ENCODE assay signal across 8 mouse cellular contexts in genomic region chr7:96152924-96153359, GRCm38 (mm10). TPM values are rescaled to one million over a fixed set of nuclear protein-coding genes. Genes with fewer than 3 reads are reported as not detected.
DNase-seq lines count a peak whose midpoint lies in the region; ATAC-seq and TF ChIP-seq lines count a peak whose summit lies in the region.

No protein-coding gene starts in this region.

- WGBS in cerebellum, adult 2 months, result 7% methylated on average over 10 of the region's 10 CpGs
- WGBS in embryonic facial prominence, embryonic 10.5 days, result 1% methylated on average over 10 of the region's 10 CpGs
- WGBS in heart, embryonic 14.5 days, result 2% methylated on average over 10 of the region's 10 CpGs
- under 1% methylated on average over 10 of the region's 10 CpGs for WGBS in kidney, postnatal 0 days

- 0 out of 2 replicates have a peak, but pooled peaks have one; percentile 46 for ATAC-seq in cerebellum, adult (ENCODE audit: insufficient number of reproducible peaks, low FRiP score, low TSS enrichment)
- peak; percentile 83 for ATAC-seq in heart, embryonic 14.5 days (ENCODE audit: insufficient number of reproducible peaks, insufficient read depth, low FRiP score, low read depth)
- ATAC-seq in kidney, postnatal 0 days (replicated peaks; ENCODE audit: low FRiP score, low read depth), result peak; percentile 97

- no peaks in the 10 kb centered on the region for H3K4me1 ChIP-seq in cerebellum, adult 2 months (ENCODE audit: control insufficient read depth, insufficient read depth, low read length)
- peaks cover 17% of the 10 kb centered on the region for H3K4me1 ChIP-seq in embryonic facial prominence, embryonic 10.5 days
- H3K4me1 ChIP-seq in heart, embryonic 14.5 days (ENCODE audit: control insufficient read depth in 2 of 2, insufficient read depth in 2 of 2, low read length in 2 of 2), result peaks cover 0 to 9% of the 10 kb centered on the region in 2 experiments; a peak in 3 of 4 replicates
- H3K4me1 ChIP-seq in kidney, postnatal 0 days (replicated peaks; ENCODE audit: insufficient read depth, low read length), result 0 out of 2 replicates have a peak, but pooled peaks cover 3% of the 10 kb centered on the region

- no peak for TF ChIP-seq POLR2A in cerebellum, adult 2 months (IDR thresholded peaks at IDR 0.05; ENCODE audit: borderline replicate concordance, insufficient read depth, low read length)

- peak overlapping the region; percentile 58 for H3K4me2 ChIP-seq in heart, embryonic 14.5 days (ENCODE audit: low read length)
- peak overlapping the region; percentile 49 for H3K4me2 ChIP-seq in kidney, postnatal 0 days (ENCODE audit: low read length)

- DNase-seq in cerebellum, adult 2 months, result no peak
- peak; percentile 90 for DNase-seq in embryonic facial prominence, embryonic 10.5 days (ENCODE audit: low spot score)
- peak; percentile 92 for DNase-seq in kidney, postnatal 0 days (ENCODE audit: low spot score)
- peak; percentile 72 to 76 for DNase-seq in lung, postnatal 4 days
- peak; percentile 13 to 16 for DNase-seq in spleen, postnatal 36 days (ENCODE audit: low spot score in 2 of 2)
- no peak for DNase-seq in frontal cortex, postnatal 14 days (ENCODE audit: low spot score in 2 of 2)

- H3K4me3 ChIP-seq in cerebellum, adult 2 months (replicated peaks; ENCODE audit: insufficient read depth, low read depth, low read length), result no peak overlapping the region
- peak overlapping the region; percentile 51 for H3K4me3 ChIP-seq in embryonic facial prominence, embryonic 10.5 days
- peak overlapping the region; percentile 41 to 48 for H3K4me3 ChIP-seq in heart, embryonic 14.5 days (ENCODE audit: control insufficient read depth in 1 of 2, insufficient read depth in 1 of 2, low read depth in 1 of 2, low read length in 2 of 2)
- H3K4me3 ChIP-seq in kidney, postnatal 0 days (replicated peaks; ENCODE audit: low read depth, low read length), result peak overlapping the region; percentile 26

- H3K27me3 ChIP-seq in cerebellum, adult 2 months (ENCODE audit: control insufficient read depth, insufficient read depth, low read length), result no peaks in the 10 kb centered on the region; the same call in 1 of the 2 replicates
- H3K27me3 ChIP-seq in embryonic facial prominence, embryonic 10.5 days (replicated peaks; ENCODE audit: low read depth, poor library complexity, severe bottlenecking), result peaks cover 25% of the 10 kb centered on the region
- H3K27me3 ChIP-seq in heart, embryonic 14.5 days (ENCODE audit: control insufficient read depth, insufficient read depth, low read length), result no peaks in the 10 kb centered on the region
- H3K27me3 ChIP-seq in kidney, postnatal 0 days (ENCODE audit: insufficient read depth, low read length), result no peaks in the 10 kb centered on the region

- TF ChIP-seq CTCF in cerebellum, adult 2 months (IDR thresholded peaks at IDR 0.05; ENCODE audit: borderline replicate concordance, insufficient read depth, low read depth, low read length), result no peak
- TF ChIP-seq CTCF in kidney, postnatal 0 days (IDR thresholded peaks at IDR 0.05; ENCODE audit: low read depth), result peak; percentile 62

- no peaks in the 10 kb centered on the region for H3K9me3 ChIP-seq in embryonic facial prominence, embryonic 10.5 days
- H3K9me3 ChIP-seq in heart, embryonic 14.5 days (ENCODE audit: control insufficient read depth, low read length), result no peaks in the 10 kb centered on the region
- H3K9me3 ChIP-seq in kidney, postnatal 0 days (replicated peaks; ENCODE audit: low read length), result no peaks in the 10 kb centered on the region

- H3K9ac ChIP-seq in heart, embryonic 14.5 days (ENCODE audit: low read length), result peak overlapping the region; percentile 57
- 0 out of 2 replicates have a peak overlapping the region, but pooled peaks have one; percentile 29 for H3K9ac ChIP-seq in kidney, postnatal 0 days (ENCODE audit: low read depth, low read length)

- no peaks in the 10 kb centered on the region for H3K36me3 ChIP-seq in embryonic facial prominence, embryonic 10.5 days (replicated peaks)
- H3K36me3 ChIP-seq in heart, embryonic 14.5 days (ENCODE audit: control insufficient read depth, insufficient read depth, low read length), result no peaks in the 10 kb centered on the region
- H3K36me3 ChIP-seq in kidney, postnatal 0 days (ENCODE audit: insufficient read depth, low read length), result no peaks in the 10 kb centered on the region

- no peak overlapping the region for H3K27ac ChIP-seq in cerebellum, adult 2 months (ENCODE audit: insufficient read depth, low read length)
- H3K27ac ChIP-seq in embryonic facial prominence, embryonic 10.5 days (replicated peaks), result peak overlapping the region; percentile 83
- no peak overlapping the region for H3K27ac ChIP-seq in heart, embryonic 14.5 days (replicated peaks in 1 of 2; ENCODE audit: control insufficient read depth in 1 of 2, insufficient read depth in 1 of 2, low read depth in 2 of 2, low read length in 2 of 2)
- H3K27ac ChIP-seq in kidney, postnatal 0 days, result no peak overlapping the region

RNA-seq across cellular contexts. Expression of gene Tenm4, which starts 18.1 kb away (rescaled TPM):
- 11.5 and 12.2 TPM in 2 replicates for polyA plus RNA-seq in cerebellum, adult 2 months (2012; rRNA removed)
- 29.3 and 31.5 TPM in 2 replicates for polyA plus RNA-seq in embryonic facial prominence, embryonic 10.5 days (2016; fragmentation: Nextera tagmentation; extraction: Ambion mirVana)
- 9.2 and 10.6 TPM in 2 replicates for polyA plus RNA-seq in heart, embryonic 14.5 days (2014; fragmentation: Nextera tagmentation; extraction: Ambion mirVana)
- polyA plus RNA-seq in kidney, postnatal 0 days (2015; fragmentation: Nextera tagmentation; extraction: Ambion mirVana), result 22.6 and 23.2 TPM in 2 replicates

Comparison
In these comparisons a context has a peak if more than half of its experiments do, and no peak if none do; other contexts are left out.
1. ATAC-seq: peak in every context shown above with its lines; median percentile 97 in kidney, postnatal 0 days; 83 in heart, embryonic 14.5 days; 46 in cerebellum, adult.
2. DNase-seq: peak in embryonic facial prominence, embryonic 10.5 days (single experiment), kidney, postnatal 0 days (single experiment), lung, postnatal 4 days (2 of 2) and spleen, postnatal 36 days (2 of 2); none in cerebellum, adult 2 months (0 of 2) and frontal cortex, postnatal 14 days (0 of 2).